Mouse (Mus musculus): ENCODE results near the gene Napb. TPM values are rescaled to one million over a fixed set of nuclear protein-coding genes. Genes with fewer than 3 reads are reported as not detected.
A peak's percentile ranks its signal among the peaks of the same experiment; 100 is the strongest.
"Not testable (repeated sequence)": the region's sequence is repeated elsewhere in the genome, so short reads cannot be mapped to it uniquely, and the experiment has no call there.

The Napb gene
- 100 to 1,000 TPM; 311 to 359 (median 347) TPM for total RNA-seq (2022)

DNA sequence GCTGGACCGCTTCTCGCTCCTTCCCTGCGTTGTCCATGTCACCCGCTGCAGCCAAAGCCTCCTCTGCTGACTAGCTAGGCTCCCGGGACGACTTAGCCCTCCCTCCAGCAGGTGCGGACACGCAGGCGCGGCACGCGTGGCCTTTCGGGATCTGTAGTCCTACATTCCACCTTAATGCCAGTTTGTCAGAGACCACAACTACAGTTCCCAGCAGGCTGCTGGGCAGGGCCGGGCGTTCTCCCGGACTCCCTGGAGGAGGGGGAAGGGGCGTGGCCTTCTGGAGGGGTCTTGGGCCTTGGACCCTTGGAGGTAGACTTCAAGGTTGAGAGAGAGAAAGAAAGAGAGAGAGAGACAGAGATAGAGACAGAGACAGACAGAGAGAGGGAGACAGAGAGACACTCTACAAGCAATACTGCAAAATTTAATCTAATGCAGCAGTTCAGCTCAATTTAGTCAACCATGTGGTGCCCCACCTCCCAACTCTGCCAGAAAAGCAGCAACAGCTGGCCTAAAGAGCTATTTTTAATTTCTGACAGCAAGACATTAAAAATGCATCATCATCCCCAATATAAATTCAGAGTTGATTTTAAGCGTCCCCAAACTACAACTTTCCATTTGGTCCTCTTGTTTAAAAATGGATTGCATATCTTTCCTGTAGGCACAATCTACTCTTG is at the start of gene Napb:
Gene Napb, minus strand, starts transcription at position 141 of the 674 bp plus-strand sequence.
- peak; percentile 86 to 96 for DNase-seq (ENCODE audit: low spot score in 2 of 2)

DNA sequence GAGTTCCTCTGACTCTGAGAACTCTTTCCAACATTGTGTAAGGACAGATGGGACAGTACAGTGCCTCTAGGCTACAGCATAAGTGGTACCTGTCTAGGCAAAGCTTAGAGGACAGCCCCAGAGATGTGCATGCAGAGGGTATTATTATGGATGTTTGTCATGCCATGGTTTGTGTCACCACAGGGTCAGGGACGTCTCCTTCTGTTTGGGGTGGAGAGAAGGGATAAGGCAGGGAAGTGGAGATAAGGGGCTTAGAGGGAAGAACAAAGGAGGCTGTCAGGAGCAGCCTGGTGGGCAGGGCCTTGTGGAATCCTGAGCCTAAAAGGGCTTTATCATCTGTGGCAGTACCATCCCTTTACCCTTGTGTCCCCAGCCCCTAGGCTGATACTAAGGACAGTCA is 49.4 kb upstream of the Napb start, which contains the start of gene 8030411F24Rik:
Gene 8030411F24Rik, plus strand, starts transcription at position 301 of the 400 bp plus-strand sequence.
- no peak for DNase-seq (ENCODE audit: low spot score in 2 of 2)

DNA sequence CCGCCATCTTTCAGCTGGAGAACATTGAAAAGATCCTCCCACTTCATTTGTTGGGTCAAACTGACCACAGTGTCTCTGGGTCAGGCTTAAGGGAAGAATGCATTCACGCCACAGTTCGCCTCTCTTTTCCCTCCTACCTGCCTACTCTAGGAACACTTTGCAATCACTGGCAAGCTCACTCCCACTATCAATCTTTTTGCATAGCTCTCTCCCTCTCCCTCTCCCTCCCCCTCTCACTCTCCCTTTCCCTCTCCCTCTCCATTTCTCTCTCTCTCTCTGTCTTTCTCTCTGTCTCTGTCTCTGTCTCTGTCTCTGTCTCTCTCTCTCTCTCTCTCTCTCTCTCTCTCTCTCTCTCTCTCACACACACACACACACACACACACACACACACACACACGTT is 39.1 kb upstream of the Napb start, which contains the start of gene Cst11:
Gene Cst11, minus strand, starts transcription at position 101 of the 400 bp plus-strand sequence.
- DNase-seq (ENCODE audit: low spot score in 2 of 2) = not testable (repeated sequence)

DNA sequence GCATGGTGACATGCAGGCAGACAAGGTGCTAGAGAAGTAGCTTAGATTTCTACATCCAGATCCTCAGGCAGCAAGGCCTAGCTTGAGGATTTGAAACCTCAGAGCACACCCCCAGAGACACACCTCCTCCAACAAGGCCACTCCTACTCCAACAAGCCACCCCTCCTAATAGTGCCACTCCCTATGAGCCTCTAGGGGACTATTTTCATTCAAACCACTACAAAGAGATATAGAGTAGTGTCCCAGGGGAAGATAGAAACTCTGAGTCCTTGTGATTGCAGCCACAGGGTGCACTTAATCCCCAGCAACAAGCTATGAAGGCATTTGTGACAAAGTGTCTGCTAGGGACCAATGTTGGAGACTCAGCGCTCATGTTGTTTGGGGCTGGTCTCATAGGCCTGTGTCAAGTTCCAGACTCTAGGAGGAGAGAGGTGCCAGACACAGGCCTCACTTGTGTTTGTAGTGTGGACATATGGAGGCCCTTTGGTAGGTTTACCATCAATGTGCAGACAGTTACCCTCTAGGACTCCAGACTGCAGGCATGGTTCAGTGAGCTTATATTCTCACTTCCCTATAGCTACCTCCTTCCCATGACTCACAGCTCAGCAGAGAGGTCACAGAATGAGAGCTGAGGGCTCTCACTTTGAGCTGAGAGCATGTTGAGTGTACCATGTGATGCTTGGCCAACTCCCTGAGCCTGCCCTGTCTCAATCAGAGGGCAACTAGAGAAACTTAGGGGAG is 31.6 kb upstream of the Napb start:
- no peak for DNase-seq (ENCODE audit: low spot score in 2 of 2)

DNA sequence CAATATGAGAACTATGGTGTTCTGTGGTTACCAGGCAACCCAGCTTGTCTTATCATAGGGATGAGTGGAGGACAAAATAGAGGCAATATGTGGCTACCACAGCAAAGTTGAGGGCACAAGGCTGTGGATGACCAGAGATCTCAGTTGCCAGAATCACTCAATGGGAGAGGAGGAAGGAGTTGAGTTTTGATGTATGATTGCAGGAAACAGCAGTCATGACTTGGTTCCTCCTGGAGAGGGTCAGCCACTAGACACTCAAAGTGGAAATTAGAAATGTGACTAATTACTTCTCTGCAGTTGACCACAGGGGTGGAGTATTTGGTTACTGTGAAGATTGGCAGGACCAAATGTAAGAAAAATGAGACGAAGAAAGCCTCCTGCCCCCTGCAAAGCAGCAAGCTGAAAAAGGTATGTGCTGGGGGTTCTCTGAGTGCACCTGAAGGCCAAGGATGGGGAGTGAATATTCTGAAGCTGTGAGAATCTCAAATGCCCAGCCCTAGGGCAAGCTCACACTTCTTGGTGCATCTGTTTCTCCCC is 22.1 kb upstream of the Napb start:
- no peak for DNase-seq (ENCODE audit: low spot score in 2 of 2)

DNA sequence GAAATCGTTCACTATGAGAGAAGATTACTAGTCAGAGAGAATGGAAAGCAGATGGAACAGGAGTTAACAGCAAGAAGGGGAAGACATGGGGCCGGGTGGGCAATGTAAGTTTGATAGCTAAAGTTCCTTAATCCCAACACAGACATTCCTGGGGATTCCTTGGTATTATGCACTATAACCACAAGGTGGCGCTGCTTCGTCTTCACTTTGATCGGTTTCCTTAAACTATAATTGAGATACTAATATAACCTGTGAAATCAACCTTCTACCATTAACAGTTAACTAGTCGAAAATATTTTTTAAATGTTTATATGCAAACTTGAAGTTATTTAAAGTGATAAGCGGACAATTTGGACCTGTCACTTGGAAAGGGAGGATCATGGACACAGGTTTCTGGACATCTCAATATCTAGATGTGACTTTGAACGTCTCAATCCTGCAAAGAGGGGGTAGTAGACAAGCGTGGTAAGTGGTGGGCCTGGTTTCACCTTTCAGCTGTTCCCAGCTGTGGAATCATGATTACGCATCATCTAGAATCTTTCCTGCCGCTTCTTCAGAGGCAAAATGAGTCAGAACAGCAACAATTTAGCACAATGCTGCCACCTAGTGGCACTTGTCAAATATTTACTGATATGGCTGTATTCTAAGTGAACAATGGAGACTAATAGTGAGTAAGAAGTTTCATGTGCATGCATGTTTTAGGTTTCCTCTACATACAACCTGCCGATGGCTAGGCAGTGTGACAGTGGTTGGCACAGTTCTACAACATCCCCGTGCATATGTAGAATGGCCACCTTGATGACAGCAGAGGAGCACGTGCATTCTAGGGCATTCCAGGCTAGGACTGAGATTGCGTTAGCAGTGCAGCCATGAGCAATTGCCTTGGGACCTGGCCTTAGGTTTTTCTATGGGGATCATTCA is 19.9 kb upstream of the Napb start:
- peak; percentile 45 to 51 for DNase-seq (ENCODE audit: low spot score in 2 of 2)

DNA sequence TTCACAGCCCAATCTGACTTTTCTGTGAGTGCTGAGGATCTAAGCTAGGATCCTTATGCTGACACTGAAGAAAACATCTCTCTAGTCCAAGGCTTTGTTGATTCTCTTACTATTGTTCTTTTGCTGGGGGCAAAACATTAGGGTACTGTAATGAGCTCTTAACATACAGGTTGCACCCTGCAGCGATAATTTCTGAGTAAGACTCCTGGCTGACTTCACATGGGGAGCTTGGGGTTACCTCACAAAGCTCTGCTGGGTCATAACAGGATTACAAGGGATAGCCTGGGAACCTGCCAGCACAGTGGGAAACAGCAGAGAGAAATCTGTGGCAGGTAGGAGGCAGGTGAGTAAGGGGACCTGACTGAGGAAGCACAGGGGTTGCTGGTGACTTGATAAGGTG is 17.8 kb upstream of the Napb start, which contains the start of gene Cstl1:
Gene Cstl1, plus strand, starts transcription at position 301 of the 400 bp plus-strand sequence.
- DNase-seq (ENCODE audit: low spot score in 2 of 2) = no peak

DNA sequence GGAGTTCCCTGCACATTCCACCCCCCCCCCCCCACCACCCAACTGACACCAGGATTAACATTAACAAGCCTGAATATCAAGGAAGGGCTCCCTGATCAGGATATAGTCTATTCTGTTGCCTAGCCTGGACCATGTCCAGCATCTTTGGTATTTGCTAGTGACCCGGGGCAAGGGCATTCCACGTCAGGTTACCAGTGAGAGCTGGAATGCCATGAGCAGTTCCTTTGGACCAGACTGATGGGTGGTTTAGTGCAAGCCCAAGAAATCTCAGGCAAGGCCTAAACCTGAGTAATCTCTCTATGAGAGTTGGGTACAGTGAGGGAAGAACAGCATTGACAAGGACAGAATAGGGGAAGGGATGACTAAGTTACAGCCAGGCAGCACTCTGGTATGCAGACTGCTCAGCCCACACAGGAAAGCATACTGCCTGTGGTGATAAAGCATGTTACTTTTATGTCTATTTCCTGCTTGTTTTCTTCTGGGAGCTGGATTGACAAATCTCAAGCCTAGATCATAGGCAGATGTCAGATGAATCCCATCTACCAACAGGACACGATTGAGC is 11.7 kb upstream of the Napb start:
- no peak for DNase-seq (ENCODE audit: low spot score in 2 of 2)

DNA sequence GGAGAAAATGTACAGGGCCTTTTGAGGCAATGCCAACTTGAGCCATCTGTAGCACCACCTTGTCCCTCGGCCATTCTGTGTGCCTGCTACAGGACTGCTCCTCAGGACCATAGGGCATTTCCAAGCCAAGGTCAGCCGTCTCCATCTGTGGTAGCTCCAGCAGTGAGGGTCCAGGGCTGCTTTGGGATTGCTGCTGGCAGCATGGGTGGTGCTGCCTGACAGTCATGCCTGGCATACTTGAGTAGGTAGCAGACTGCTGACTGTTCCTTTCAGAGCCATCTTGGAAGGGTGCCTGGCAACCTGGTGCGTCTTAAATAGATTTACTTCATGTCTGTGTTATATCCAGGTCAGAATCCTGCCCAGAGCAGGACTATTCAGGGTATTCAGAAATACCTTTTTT is 10.7 kb upstream of the Napb start:
- DNase-seq (ENCODE audit: low spot score in 2 of 2) = peak in 1 of 2 experiments; percentile 77

DNA sequence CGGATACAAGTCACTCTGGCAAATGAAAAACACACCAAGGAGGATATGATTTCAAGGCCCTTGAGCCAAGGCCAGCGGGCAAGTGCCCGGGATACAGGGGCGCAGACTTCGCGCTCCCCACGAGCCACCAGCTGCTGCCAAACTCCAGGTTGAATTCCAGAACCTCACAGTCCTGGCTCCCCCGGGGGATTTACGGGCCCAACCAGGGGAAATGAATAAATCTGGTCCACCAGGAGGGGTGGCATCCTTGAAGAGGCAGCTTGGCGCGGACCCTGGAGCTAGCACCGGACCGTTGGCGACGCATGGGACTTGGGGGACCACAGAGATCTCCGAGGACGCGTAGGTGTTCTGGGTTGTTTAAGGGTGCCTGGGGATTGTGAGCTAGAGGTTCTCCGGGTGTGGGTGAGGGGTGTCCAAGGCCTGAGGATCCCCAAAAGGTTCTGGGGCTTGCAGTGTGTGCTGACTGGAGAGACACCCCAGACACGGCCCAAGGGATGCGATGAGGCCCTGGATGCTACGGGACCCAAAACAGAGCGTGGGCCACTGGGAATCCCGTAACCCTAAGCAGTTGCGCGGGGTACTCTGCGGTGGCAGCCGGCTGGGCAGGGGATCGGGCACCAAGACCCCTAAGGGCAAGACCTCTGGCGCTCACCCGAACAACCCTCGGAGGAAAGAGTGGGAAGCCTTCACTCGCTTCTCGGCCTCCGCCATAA is 497 bp downstream of the Napb start:
- DNase-seq (ENCODE audit: low spot score in 2 of 2) = peak in 1 of 2 experiments; percentile 20

DNA sequence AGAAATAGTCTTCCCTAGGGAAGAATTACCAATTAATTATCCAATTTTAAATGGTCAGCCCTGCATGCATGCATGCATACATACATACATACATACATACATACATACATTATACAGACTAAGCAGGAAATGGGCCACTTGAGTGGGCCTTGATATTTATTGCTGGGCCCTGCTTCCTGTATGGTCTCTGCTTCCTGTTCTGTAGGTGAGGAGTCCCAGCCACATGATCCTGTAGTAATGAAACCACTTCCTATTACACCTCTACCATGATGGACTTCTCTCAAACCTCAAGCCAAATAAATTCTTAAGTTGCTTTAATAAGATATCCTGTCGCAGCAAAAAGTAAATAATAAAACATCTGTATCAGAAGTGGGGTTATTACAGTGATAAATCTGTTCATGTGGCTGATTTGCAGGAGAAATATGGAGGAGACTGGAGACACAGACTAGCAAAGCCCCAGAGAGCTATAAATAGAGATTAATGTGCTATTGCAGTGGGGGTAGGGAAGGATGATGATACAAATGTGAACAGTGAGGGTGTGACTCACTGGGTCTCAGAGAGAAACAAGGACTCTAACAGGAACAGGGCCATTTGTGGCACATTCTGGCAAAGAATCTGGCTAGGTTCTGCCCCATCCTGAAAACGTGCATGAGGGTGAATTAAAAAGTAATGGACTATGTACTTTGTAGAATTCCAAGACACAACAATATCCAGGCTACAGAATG is 12.8 kb downstream of the Napb start:
- DNase-seq (ENCODE audit: low spot score in 2 of 2) = no peak

DNA sequence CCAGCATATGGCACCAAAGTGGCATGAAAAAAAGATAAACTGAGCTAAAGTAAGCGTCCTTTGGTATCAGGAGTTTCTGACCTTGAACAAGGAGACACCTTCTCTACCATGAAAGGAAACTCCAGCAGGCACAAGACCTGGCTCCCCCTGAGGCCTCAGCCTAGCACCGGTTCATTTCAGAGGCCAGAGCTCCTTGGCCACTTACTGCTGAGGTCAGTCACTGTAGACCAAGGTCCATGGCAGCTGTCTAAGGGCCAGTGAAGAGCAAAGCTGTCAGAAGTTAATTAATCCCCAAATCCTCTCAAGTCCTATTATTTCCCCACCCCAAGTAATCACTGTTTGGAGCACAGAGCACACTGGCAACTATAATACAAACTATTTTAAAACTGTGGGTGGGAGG is 15.2 kb downstream of the Napb start:
- no peak for DNase-seq (ENCODE audit: low spot score in 2 of 2)

DNA sequence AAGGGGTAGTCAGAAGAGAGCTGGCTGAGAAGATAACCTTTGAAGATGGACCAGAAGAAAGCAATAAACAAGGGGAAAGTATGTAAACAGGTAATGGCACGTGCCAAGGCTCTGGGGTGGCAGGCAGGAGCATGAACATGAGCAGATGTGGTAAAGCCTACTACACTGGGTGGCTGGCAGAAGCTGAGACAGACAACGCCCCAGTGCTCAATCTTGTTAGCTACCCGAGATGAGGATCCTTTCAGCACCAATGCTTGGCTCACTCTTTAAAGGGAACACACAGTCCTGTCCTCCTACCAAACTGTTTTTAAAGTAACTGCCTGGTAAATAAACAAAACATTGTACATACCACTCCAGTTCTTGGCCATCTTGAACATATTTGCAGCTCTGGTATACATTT is 19.9 kb downstream of the Napb start:
- DNase-seq (ENCODE audit: low spot score in 2 of 2) = no peak

DNA sequence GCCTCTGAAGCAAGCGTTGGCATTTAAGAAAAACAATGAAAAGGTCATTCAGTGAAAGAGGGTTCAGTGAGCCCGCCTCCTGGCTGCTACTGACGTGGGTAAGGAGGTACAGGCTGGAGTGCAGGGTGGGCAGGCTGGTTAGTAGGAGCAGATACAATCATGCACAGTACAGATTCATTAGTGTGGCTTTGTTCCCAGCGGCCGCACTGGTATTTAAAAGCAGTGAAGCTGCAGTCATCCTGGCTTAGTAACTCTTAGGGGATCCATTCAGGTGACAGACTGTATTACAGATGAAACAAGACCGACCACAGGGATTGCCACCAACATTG is 25.1 kb downstream of the Napb start:
- no peak for DNase-seq (ENCODE audit: low spot score in 2 of 2)

DNA sequence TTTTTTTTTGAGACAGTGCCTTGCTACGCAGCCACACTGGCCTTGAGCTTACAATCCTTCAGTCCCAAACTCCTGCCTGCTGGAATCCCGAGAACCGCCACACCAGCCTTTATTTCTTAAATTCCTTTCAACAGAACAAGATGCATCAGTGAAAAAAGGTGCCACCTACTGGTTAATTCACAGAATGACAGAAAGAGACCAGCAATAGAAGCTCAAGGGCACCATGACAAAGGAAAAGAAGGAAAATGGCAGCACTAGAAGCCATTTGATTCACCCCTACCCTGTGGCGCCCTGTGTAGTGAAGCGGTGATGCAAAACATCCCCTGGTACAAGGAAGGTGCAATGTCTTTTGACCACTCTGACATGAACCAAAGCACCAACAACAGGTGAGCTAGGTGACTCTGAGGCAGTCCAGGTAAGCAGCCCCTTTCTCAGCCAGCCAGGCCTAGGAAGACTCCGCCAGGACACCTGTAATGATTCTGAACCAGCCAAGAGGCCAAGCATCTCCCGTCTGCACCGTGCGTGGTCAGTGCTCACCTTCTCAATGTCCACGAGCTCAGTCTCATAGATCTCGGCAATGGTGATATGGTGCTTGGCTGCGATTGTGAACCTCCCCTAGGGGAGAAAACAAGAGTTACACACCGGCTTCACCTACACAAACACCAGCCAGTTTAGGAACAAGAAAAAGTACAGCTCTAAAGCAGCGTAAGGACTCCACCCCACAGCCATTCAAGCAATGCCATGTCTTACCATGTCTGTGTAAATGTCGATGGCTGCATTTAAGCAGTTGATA is 25.7 kb downstream of the Napb start:
- no peak for DNase-seq (ENCODE audit: low spot score in 2 of 2)

DNA sequence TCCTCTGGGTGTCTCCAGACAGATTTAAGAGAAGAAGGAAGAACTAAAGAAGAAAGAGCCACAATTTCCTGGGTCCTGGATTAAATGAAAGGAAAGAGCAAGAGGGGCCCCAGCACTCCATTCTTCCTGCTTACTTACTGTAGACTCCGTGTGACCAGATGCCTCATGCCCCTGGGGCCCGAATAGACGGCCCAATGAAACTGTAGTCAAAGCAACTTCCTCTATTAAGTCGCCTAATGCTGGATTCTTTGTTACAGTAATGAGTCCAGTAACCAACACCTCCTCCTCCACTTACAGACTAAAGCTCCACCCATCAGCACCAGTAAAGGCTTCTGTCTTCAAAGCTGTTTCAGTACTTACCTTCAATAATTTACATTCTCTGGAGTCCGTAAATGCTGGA is 33.7 kb downstream of the Napb start:
- DNase-seq (ENCODE audit: low spot score in 2 of 2) = no peak

DNA sequence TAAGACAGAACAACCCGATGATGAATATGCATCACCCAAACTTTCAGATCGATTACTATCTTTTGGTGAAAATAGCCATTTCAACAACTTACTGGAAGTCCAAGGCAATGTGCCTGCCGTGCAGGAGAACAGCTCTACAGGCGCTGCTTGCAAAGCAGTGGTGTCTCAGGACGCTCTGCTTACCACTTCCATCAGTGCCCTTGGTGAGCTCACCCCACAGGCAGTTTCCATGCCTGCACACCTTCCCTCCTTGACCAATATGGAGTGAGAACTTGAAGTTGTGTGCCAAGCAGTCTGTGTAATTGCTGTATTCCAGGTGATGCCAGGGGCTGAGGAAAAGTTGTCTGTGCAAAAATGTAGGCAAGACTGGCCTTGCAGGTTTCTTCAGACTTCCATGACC is 41.5 kb downstream of the Napb start:
- no peak for DNase-seq (ENCODE audit: low spot score in 2 of 2)

DNA sequence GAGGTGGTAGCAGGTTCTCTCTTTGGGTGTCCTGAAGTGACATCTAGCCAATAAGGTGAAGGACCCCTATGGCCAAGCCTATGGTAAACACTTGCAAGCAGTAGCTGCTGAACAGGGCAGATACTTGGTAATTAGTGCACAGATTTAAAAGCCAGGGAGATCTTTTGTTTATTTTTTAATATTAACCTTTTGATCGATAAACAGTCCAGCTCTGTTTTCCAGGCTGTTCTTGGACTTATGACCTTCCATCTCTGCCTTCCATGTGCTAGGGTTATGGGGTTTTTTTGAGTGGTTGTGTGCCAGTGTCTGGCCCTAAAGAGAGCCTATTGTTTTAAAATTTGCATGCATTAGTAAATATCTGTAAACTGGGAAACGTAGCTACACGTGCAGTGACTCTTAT is 42.0 kb downstream of the Napb start:
- no peak for DNase-seq (ENCODE audit: low spot score in 2 of 2)

Data from left cerebral cortex, adult 8-10 months (tissue).